Mouse (Mus musculus) megakaryocyte progenitor cell, adult 5-6 weeks (primary cell): Measurements from ENCODE around the gene Rabgef1. TPM values are rescaled to one million over a fixed set of nuclear protein-coding genes. Genes with fewer than 3 reads are reported as not detected.

Experiments used
- ATAC-seq: replicated peaks from 2 replicates; pipeline ENCODE4 v1.8.0; 2016; ENCODE audit warnings: mild to moderate bottlenecking, moderate TSS enrichment, inconsistent platforms; ENCODE audit not compliant: poor library complexity
- total RNA-seq, 2 experiments: library from RNA; stranded (forward) in 1 of 2; stranded (reverse) in 1 of 2; fragments of 157-497, 149-512 nt in 1 of 2; fragments of 200-1000 nt in 1 of 2; gene quantifications; 2 replicates each; pipeline versions ENCODE4 v1.2.3 to v1.2.4; 2015 to 2017

Gene Rabgef1
- total RNA-seq, 2 experiments from 2014 or later: 16.0 to 16.2 TPM

DNA sequence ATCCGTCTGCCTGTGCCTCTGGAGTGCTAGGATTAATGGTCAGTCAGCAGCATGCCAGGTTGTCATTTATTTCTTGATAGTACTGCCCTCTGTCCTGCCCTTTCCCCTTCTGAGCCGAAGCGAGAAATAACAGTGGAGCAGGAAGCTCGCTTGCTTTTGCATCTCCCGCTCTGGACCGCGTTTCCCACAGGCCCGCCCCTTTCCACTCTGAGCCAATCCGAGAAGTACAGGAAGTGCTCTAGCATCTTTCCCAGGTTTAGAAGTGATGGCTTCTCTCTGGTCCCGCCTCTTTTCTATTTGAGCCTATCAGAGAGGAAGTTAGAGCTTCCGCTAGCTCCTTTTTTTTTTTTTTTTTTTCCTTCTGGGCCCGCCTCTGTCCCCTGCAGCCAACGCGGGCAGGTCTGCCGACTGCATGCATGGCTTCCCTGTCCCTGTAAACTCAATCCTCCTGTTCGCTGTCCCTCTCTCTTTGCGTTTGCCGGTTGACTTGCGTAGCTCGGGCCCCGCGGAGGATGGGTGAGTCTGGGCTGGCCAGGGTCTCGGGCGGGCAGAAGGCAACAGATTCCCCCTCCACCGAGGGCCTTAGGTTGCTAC, 85.2 kb downstream of the Rabgef1 start:
- ATAC-seq: peak; percentile 79

GRCm38 (mm10) chr5:130257303-130257702, 85.7 kb downstream of the Rabgef1 start:
- ATAC-seq: no peak

GRCm38 (mm10) chr5:130263454-130263853, 91.9 kb downstream of the Rabgef1 start:
- 0 out of 2 replicates have a peak, but pooled peaks have one; percentile 49 for ATAC-seq

Other genes with a start within 250 kb of the Rabgef1 start
- 60.1 and 72.6 TPM in 2 replicates for gene Vkorc1l1, start 229.8 kb upstream of the Rabgef1 start, total RNA-seq (2015)
- 25.7 and 34.0 TPM in 2 replicates for gene Vkorc1l1, start 229.8 kb upstream of the Rabgef1 start, total RNA-seq (2017)
- gene Gusb, start 168.7 kb upstream of the Rabgef1 start, total RNA-seq (2015): 137 and 148 TPM in 2 replicates
- gene Gusb, start 168.7 kb upstream of the Rabgef1 start, total RNA-seq (2017): 77.6 and 90.6 TPM in 2 replicates
- gene Asl, start 142.6 kb upstream of the Rabgef1 start, total RNA-seq (2015): 22.7 and 23.0 TPM in 2 replicates
- gene Asl, start 142.6 kb upstream of the Rabgef1 start, total RNA-seq (2017): 19.2 and 32.1 TPM in 2 replicates
- 39.3 and 40.3 TPM in 2 replicates for gene Crcp, start 142.5 kb upstream of the Rabgef1 start, total RNA-seq (2015)
- gene Crcp, start 142.5 kb upstream of the Rabgef1 start, total RNA-seq (2017): 36.6 and 62.7 TPM in 2 replicates
- gene Tpst1, start 98.5 kb upstream of the Rabgef1 start, total RNA-seq (2015): 10.6 and 10.7 TPM in 2 replicates
- gene Tpst1, start 98.5 kb upstream of the Rabgef1 start, total RNA-seq (2017): 4.3 and 6.8 TPM in 2 replicates
- 1.9 and 2.7 TPM in 2 replicates for gene Kctd7, start 26.9 kb upstream of the Rabgef1 start, total RNA-seq (2015)
- 2.3 and 5.3 TPM in 2 replicates for gene Kctd7, start 26.9 kb upstream of the Rabgef1 start, total RNA-seq (2017)
- 61.7 and 64.2 TPM in 2 replicates for gene Tmem248, start 45.3 kb downstream of the Rabgef1 start, total RNA-seq (2015)
- gene Tmem248, start 45.3 kb downstream of the Rabgef1 start, total RNA-seq (2017): 75.6 and 75.9 TPM in 2 replicates
- gene Sbds, start 83.7 kb downstream of the Rabgef1 start, total RNA-seq (2015): 48.9 and 54.6 TPM in 2 replicates
- 91.9 and 103 TPM in 2 replicates for gene Sbds, start 83.7 kb downstream of the Rabgef1 start, total RNA-seq (2017)
- gene Tyw1, start 83.8 kb downstream of the Rabgef1 start, total RNA-seq (2015): 15.3 and 17.0 TPM in 2 replicates
- gene Tyw1, start 83.8 kb downstream of the Rabgef1 start, total RNA-seq (2017): 37.7 and 42.0 TPM in 2 replicates
- not detected in 2 replicates for gene Caln1, start 197.7 kb downstream of the Rabgef1 start, total RNA-seq (2015)
- not detected in 2 replicates for gene Caln1, start 197.7 kb downstream of the Rabgef1 start, total RNA-seq (2017)
- not detected in 2 replicates for gene A330070K13Rik, start 212.8 kb downstream of the Rabgef1 start, total RNA-seq (2015)
- gene A330070K13Rik, start 212.8 kb downstream of the Rabgef1 start, total RNA-seq (2017): not detected in 2 replicates